Mouse (Mus musculus): ENCODE results near the gene Samd13.

DNA sequence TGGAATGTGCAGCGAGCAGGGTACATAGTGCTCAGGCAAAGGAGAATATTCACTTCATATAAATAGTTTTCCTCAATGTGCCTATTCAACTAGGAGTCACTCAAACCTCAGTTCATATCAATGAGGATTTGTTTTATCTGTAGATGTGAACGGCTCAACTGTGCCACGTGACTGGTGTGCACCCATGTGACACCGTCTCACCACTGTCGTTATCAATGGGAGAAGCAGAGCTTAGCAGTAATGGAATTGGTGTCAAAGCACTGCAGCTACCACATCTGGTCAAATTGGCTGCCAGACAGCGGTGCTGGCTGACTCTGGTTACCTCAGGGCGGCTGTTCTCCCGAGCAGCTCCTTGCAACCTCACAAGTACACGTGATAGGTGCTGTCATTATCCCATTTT lies 80.7 kb downstream of the Samd13 start:
- TF ChIP-seq CTCF (IDR thresholded peaks at IDR 0.05; ENCODE audit: control insufficient read depth, insufficient read depth, insufficient read length) (no peak), MYOG (IDR thresholded peaks at IDR 0.05; ENCODE audit: control insufficient read depth, extremely low read depth, insufficient read length) (no peak), MAX (IDR thresholded peaks at IDR 0.05) (no peak), CEBPB (IDR thresholded peaks at IDR 0.05; ENCODE audit: low read depth) (no peak), FOSL1 (IDR thresholded peaks at IDR 0.05; ENCODE audit: insufficient read depth, low read length, poor library complexity, severe bottlenecking) (no peak), MYOD1 (IDR thresholded peaks at IDR 0.05; ENCODE audit: control insufficient read depth, insufficient read length, low read depth) (no peak)

Measured in C2C12 (cell line).